Mouse (Mus musculus): Measurements from ENCODE around the gene 2310009B15Rik. TPM values are rescaled to one million over a fixed set of nuclear protein-coding genes. Genes with fewer than 3 reads are reported as not detected.

Gene 2310009B15Rik
- polyA plus RNA-seq, 1 experiment, result 14.6 TPM

DNA sequence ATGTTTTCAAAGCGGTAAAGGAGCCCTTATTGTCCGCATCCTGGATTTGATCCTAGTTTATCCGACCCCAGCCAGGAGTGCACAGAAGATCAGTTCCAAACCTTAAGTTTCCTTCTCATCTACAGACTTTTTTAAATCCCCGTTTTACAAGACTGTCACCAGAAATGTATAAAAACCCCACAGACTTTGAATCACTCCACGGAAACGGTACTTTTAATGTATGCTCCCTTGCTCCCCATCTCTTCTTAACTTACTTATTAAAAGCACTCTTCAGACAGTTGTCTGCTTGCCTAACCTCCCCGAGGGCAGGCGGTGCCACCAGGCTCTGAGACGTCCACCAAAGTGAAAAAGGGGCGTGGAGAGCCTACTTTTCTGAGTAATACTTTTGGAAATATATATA lies 13.9 kb downstream of the 2310009B15Rik start:
- Histone ChIP-seq H3K27me3 (ENCODE audit: control insufficient read depth, insufficient read depth, low read length) (peaks cover 90% of the 10 kb centered on the region), H3K36me3 (ENCODE audit: control insufficient read depth, insufficient read depth, low read length) (no peaks in the 10 kb centered on the region), H3K4me3 (ENCODE audit: low read depth, low read length) (no peak overlapping the region), H3K4me1 (ENCODE audit: control insufficient read depth, insufficient read depth, insufficient read length, low read length) (peaks cover 6% of the 10 kb centered on the region), H3K27ac (ENCODE audit: insufficient read depth, low read depth, low read length) (no peak overlapping the region)
- WGBS, result 13% methylated on average over 10 of the region's 10 CpGs
- TF ChIP-seq CTCF (IDR thresholded peaks at IDR 0.05; ENCODE audit: extremely low read depth, insufficient read length, insufficient replicate concordance, low read depth, low read length) (no peak), POLR2A (IDR thresholded peaks at IDR 0.05; ENCODE audit: low read depth, low read length) (no peak)

DNA sequence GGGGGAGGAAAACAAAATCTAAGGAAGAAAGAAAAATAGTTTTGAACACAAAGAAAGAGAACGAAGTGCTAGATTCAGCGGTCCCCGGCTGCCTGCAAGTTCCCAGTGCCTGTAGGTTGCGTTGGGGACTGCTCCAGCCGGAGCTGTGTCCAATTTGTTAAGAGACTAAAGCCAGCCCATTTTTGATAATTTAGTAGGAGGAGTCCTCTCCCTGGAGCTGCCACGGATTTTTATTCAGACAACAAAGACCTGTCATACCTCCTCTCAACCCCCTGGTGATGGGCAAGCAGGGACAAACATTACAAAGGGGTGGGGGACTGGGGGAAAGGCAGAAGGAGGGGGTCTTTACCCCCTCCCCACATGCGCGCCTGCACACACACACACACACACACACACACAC lies 14.3 kb downstream of the 2310009B15Rik start:
- no peak for TF ChIP-seq POLR2A (IDR thresholded peaks at IDR 0.05; ENCODE audit: low read depth, low read length)
- no peak for TF ChIP-seq CTCF (IDR thresholded peaks at IDR 0.05; ENCODE audit: extremely low read depth, insufficient read length, insufficient replicate concordance, low read depth, low read length)
- 6% methylated on average over 8 of the region's 8 CpGs for WGBS
- Histone ChIP-seq H3K36me3 (ENCODE audit: control insufficient read depth, insufficient read depth, low read length) (no peaks in the 10 kb centered on the region), H3K27ac (ENCODE audit: insufficient read depth, low read depth, low read length) (no peak overlapping the region), H3K4me3 (ENCODE audit: low read depth, low read length) (no peak overlapping the region), H3K4me1 (ENCODE audit: control insufficient read depth, insufficient read depth, insufficient read length, low read length) (peaks cover 6% of the 10 kb centered on the region), H3K27me3 (ENCODE audit: control insufficient read depth, insufficient read depth, low read length) (peaks cover 91% of the 10 kb centered on the region)

- 9% methylated on average over 54 of the region's 54 CpGs for WGBS
- Histone ChIP-seq H3K4me1 (ENCODE audit: control insufficient read depth, insufficient read depth, insufficient read length, low read length) (peaks cover 6% of the 10 kb centered on the region), H3K27me3 (ENCODE audit: control insufficient read depth, insufficient read depth, low read length) (peaks cover 91% of the 10 kb centered on the region), H3K36me3 (ENCODE audit: control insufficient read depth, insufficient read depth, low read length) (no peaks in the 10 kb centered on the region), H3K27ac (ENCODE audit: insufficient read depth, low read depth, low read length) (no peak overlapping the region), H3K4me3 (ENCODE audit: low read depth, low read length) (peak overlapping the region; percentile 39)
- no peak for TF ChIP-seq POLR2A (IDR thresholded peaks at IDR 0.05; ENCODE audit: low read depth, low read length)
- TF ChIP-seq CTCF (IDR thresholded peaks at IDR 0.05; ENCODE audit: extremely low read depth, insufficient read length, insufficient replicate concordance, low read depth, low read length), result no peak
Observed at GRCm38 (mm10) chr1:138841306-138842095, 15.2 kb downstream of the 2310009B15Rik start.

DNA sequence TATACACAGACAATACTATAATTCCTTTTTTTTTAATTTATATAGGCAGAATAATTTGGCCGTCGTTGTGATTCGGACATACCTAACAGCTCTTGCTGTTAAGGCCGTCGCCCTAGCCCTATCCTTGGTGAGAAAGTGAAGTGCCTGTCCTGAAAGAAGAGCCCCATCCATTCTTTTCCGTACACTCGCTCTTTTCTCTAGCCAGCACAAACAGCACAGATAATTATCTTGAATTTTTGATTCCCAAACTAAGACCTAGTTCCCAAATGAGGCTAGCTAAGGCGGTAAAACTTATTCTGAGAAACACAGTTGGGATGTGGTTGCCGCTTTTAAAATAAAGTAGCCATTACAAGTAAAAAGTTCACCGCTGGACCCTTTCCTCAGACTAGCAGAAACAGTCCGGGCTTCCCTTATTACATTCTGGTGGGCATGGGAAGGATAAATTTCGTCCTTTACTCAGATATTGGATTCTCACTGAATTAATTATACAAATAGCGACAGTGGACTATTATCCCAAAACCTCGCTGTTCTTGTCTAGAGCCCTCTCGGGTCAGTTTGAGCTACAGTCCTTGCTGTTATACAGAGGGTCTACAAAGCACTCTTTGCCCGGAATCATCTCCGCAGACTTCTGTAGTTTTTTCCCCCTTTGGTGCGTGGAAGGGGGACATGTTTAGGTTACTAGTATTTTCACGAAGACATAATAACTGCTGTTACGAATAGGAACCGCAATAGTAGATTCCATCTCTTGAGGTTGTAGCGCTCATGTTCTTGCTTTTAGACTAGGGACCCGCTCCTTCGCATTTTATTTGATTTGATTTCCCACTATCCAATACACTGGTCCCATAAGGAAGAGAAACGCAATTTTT lies 16.0 kb downstream of the 2310009B15Rik start:
- 24% methylated on average over 25 of the region's 25 CpGs for WGBS

DNA sequence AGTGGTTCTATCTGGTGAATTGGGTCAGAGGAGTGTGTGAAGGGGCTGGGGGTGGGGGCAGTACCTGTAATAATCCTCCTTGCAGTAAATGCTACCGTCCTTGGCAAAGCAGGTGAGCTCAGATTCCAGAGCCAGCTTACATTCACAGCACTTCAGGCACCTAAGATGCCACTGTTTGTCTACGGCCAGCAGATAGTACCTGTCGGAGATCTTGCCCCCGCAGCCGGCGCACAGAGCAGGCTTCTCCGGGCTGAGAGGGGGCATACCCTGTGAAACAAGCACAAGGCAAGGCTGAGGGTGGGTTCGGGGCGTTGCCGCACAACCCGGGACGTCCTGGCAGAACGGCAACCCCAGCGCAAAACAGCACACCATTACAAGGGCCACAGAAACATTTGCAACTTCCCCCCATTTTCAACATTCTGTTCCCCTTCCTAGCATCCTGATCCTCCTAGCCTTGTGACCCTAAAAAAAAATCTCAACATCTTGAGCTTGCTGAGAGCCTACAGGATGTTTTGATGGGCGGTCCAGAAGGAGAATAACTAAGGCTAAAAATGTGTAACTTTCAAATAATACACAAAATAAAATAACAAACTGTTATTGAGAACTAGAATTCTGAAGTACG lies 16.7 kb downstream of the 2310009B15Rik start:
- Histone ChIP-seq H3K4me3 (ENCODE audit: low read depth, low read length) (no peak overlapping the region), H3K27ac (ENCODE audit: insufficient read depth, low read depth, low read length) (no peak overlapping the region), H3K4me1 (ENCODE audit: control insufficient read depth, insufficient read depth, insufficient read length, low read length) (peaks cover 6% of the 10 kb centered on the region), H3K36me3 (ENCODE audit: control insufficient read depth, insufficient read depth, low read length) (no peaks in the 10 kb centered on the region), H3K27me3 (ENCODE audit: control insufficient read depth, insufficient read depth, low read length) (peaks cover 80% of the 10 kb centered on the region)
- 13% methylated on average over 16 of the region's 16 CpGs for WGBS
- TF ChIP-seq POLR2A (IDR thresholded peaks at IDR 0.05; ENCODE audit: low read depth, low read length) (no peak), CTCF (IDR thresholded peaks at IDR 0.05; ENCODE audit: extremely low read depth, insufficient read length, insufficient replicate concordance, low read depth, low read length) (no peak)

More for the DNA sequence above, 16.0 kb downstream of the 2310009B15Rik start:
- TF ChIP-seq POLR2A (IDR thresholded peaks at IDR 0.05; ENCODE audit: low read depth, low read length) (no peak), CTCF (IDR thresholded peaks at IDR 0.05; ENCODE audit: extremely low read depth, insufficient read length, insufficient replicate concordance, low read depth, low read length) (no peak)
- Histone ChIP-seq H3K4me1 (ENCODE audit: control insufficient read depth, insufficient read depth, insufficient read length, low read length) (peaks cover 6% of the 10 kb centered on the region), H3K36me3 (ENCODE audit: control insufficient read depth, insufficient read depth, low read length) (no peaks in the 10 kb centered on the region), H3K4me3 (ENCODE audit: low read depth, low read length) (no peak overlapping the region), H3K27me3 (ENCODE audit: control insufficient read depth, insufficient read depth, low read length) (peaks cover 87% of the 10 kb centered on the region), H3K27ac (ENCODE audit: insufficient read depth, low read depth, low read length) (no peak overlapping the region)

DNA sequence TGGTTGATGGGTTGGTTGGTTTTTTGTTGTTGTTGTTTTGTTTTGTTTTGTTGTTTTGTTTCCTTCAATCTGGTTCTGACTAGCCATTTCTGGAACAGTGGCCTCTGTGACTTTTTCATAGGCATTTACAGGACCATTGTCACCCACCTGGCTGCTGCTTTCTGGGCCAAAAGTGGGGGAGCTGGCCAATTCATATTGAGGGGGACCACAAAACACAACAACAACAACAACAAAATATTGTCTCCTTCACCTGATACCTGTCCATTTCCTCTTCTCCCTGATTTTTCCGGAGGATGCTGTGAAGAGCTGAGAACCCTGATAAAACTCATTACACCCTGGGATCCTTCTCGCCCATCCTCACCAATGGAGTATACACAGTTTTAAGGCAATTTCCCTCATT lies 17.4 kb downstream of the 2310009B15Rik start:
- Histone ChIP-seq H3K4me1 (ENCODE audit: control insufficient read depth, insufficient read depth, insufficient read length, low read length) (peaks cover 6% of the 10 kb centered on the region), H3K36me3 (ENCODE audit: control insufficient read depth, insufficient read depth, low read length) (no peaks in the 10 kb centered on the region), H3K27me3 (ENCODE audit: control insufficient read depth, insufficient read depth, low read length) (peaks cover 79% of the 10 kb centered on the region), H3K4me3 (ENCODE audit: low read depth, low read length) (no peak overlapping the region), H3K27ac (ENCODE audit: insufficient read depth, low read depth, low read length) (no peak overlapping the region)
- TF ChIP-seq POLR2A (IDR thresholded peaks at IDR 0.05; ENCODE audit: low read depth, low read length), result no peak
- no peak for TF ChIP-seq CTCF (IDR thresholded peaks at IDR 0.05; ENCODE audit: extremely low read depth, insufficient read length, insufficient replicate concordance, low read depth, low read length)
- 26% methylated on average over 2 of the region's 2 CpGs for WGBS
